Mouse (Mus musculus): ENCODE measurements around the gene Nudt4.

The Nudt4 gene

DNA sequence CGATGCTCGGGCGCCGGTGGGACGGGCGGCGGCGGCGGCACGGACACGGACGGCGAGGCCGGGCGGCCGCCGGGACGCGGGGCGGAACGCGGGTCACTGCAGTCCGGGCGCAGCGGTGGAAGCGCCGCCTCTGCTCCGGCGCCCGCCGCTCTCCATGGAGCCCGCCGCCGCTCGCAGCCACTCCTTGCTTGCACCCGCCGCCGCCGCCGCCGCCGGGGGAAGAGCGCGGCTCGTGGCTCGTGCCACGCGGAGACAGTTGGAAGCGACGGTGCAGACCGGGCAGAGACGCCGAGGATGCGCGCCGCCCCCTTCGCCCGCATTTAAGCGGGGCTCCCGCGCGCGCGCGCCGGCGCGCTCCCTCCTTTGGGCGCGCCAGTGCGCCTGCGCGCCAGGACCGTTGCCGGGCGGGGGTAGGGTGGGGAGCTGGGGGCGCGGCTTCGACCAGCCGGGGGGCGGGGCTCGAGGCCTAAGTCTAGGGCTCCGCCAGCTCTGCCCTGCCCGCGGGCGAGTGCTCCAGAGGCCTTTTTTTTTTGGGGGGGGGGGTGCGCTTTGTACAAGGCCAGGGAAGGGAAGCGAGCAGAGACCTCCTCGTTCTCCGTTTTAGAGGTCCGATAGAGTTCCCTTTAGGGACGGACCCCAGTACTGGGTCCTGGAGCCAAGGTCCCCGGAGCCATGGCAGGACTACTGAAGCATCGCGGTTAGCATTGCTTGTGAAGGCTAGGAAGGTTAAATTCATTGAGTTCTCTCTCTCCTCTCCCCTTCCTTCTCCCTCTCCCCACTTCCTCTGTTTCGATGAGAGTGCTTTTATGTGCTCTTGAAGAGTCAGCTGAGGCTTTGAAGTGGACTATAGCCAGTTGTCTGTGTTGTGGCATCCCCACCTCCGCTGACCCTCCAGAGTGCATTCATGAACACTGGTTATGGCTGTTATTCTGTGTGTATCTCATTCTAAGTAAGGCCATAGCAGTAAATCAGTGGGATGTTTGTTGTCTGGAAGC lies at the start of gene Nudt4:
Nudt4 (minus strand) TSS at position 296 of the 995 bp plus-strand sequence.
- peak; percentile 93 for DNase-seq (ENCODE audit: low read depth, low spot score)

DNA sequence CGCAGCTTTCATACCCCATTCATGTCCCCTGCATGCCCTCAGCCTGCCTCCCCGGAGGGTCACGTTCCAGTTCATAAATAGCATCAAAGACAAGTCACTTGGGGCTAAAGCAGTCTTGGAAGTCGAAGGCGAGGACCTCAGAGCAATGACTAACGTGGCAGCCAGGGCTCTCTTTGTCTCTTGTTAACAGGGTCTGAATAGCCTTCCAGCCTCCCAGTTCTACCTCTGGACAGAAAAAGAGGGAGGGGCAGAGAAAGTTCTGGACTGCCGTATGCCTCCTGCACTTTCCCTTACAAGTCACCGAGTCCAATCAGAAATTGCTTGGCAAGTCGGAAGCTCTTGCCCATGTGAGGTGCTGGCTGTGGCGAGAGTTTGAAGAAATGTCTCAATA lies 47.4 kb upstream of the Nudt4 start:
- no peak for DNase-seq (ENCODE audit: low read depth, low spot score)

DNA sequence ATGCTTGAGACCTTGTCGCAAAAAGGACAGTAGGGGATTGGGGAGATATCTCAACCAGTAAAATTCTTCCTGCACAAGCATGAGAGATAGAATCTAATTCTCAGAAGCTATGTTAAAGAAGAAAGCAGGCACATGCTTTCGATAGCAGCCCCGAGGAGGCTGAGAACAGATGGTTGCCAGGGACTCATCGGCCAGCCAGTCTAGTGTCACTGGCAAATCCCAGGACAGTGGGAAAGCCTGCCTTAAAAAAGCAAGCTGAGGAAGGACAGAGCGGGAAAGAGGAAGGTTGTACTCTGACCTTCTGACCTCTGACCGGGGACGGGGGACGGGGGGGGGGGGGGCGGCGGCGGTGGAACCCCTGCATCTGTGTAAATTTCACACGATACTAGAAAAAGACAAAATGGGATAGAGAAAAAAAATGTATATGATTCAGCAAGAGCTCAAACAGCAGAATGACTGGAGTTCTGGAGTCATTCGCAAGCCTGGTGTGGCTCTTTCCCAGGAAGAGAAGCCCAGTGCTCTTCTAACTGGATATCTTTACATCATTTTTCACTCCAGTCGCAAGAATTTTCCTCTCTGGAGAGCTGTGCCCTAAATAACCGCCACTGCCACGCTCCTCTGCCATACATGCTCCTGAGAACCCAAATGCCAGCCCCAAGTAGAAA lies 46.9 kb upstream of the Nudt4 start:
- DNase-seq (ENCODE audit: low read depth, low spot score) = no peak

DNA sequence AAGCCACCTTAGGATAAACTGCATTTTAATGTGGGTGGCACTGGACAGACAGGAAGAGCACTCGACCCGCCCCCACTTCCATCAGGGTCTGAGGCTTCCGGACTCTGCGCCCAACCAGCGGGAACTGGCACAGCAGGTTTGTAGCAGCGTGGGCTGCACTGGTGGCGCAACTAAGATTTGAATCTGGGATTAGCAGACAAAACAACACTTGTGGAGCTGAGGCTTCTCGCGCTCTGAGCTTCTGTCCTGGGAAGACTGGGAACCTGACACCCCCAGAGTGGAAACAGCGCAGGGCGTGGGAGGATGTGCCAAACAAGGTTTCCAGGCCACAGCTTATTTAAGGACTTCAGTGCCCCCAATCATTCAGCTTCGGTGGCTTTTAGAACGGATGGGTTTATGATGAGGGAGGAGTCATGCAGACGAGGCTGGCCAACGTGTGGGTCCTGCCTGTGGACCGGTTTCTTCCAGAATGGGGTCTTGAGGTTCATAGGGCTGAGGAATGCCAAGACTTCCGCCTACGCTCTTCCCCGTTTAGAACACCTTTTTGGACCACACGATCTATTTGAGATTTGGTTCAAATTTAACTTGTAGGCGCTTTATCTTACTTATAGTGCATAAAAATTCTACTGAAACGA lies 41.1 kb upstream of the Nudt4 start:
- DNase-seq (ENCODE audit: low read depth, low spot score) = peak; percentile 8

DNA sequence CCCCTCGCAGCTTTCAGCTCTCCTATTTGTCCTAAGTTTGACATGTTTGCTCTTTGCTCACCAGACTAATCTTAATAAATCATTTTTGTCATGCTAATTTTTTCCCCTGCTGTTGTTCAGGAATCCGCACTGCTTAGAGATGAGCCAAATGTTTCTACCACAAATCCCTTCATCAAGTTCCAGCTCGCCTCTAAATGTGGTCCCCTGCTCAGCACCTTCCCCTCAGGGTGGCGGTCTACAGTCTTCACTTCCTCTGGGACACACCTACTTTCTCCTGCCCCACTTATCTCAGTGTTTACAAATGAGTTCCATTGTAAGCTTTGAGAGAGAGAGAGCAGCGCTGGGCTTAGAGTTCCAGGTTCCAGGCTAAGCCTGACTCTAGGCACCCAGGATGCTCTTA lies 36.6 kb upstream of the Nudt4 start:
- DNase-seq (ENCODE audit: low read depth, low spot score) = no peak

DNA sequence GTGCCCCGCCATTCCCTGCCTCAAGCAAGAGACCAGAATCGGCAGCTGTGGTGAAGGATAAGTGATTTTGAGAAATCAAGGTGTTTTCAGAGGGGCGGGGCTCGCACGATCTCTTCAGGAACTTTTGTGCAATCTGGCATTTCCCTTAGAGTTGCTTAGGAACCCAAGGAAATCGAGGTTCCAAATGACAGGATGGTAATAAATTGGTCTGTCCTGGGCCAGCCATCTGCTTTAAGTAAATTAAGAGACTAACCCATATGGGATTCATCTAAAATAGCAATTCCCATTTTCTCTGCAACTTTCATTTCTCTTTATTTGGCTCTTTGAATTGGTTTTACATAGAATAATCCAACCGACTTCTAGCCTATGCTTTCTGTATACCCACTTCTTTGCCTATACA lies 35.8 kb upstream of the Nudt4 start:
- no peak for DNase-seq (ENCODE audit: low read depth, low spot score)

DNA sequence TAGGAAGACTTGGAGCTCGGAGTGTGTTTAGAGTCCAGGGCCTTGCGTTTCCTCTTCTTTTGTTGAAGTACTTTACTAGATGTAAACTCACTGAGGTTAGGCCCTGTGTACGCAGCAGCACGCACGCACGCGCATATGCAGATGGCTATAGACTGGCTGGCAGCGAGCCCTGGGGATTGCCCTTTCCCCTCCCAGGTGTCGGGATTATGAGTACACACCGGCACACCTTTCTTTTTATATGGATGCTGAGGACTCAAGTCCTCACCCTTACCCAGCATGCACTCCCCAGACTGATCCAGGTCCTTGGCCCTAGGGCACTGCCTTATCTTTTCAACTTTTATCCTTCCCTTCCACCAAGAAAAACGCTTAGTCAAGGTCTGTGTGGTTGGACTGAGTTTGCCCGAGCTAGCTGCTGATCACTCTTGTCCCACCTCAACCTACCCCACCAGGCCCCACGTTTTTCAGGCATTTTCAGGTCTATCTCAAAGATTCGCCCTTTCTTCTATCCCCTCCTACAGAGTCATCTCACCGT lies 34.2 kb upstream of the Nudt4 start:
- no peak for DNase-seq (ENCODE audit: low read depth, low spot score)

DNA sequence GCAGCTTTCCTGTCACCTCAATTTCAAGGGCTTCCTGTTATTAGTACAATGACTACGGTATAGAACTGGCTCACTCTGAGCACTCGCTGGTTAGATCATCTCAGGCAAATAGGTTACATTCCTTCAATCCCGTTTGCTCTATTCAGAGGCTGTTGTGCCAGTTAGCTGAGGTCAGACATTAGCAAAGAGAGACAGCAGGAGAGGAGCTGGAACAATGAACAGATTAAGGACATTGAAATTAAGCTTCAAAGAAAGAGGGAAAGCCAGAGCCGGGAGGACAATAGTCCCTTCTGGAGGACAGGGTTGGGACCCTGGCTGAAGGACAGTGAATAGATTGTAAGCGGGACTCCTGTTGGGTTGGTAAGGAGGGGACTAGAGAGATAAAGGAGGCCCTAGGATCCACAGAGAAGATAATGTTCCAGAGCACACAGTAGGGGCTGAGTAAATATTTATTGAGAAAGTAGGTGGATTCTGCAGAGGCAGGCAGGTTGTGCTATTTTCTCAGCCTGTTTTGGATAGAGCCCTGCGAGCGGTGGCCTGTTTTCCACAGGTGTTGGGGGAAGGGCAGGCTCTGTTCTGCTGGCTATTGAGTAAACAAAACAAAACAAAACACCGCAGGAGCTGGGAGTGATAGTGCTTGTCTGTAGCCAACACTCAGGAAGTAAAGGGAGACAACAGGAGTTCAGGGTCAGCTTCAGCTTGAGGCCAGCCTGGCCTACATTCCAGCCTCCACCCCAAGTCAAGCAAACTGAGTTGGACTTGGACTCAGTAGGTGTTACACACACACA lies 32.1 kb upstream of the Nudt4 start:
- no peak for DNase-seq (ENCODE audit: low read depth, low spot score)

DNA sequence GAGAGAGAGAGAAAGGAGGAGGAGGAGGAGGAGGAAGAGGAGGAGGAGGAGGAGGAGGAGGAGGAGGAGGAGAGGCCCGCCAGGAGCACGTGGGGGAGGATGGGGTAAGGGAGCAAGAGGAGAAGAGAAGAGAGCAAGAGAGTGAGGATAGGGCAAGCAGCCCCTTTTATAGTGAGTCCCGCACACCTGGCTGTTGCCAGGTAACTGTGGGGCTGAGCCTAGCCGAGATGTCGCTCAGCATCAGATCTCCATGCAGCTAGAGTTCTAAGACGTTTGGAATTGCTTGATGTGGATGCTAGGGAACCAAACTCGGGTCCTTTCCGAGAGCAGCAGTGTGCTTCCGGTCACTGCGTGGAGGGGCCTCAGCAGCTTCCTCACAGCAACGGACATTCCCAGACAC lies 30.5 kb upstream of the Nudt4 start:
- DNase-seq (ENCODE audit: low read depth, low spot score) = no peak

DNA sequence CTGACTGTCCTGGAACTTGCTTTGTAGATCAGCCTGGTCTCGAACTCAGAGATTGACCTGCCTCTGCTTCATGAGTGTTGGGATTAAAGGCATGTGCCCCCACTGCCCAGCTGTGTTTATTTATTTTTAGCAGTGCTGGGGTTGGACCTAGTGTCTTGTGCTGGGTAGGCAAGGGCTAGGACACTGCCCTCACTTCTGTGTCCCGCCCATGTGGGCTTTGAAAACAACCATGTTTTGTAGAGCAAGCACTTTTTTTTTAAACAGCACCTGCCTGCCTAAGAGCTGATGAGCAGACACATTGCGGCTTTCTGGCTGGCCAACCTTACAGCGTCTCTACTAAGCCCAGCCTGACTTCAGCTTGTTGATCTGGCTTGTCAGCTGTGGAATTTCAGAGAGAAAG lies 27.3 kb upstream of the Nudt4 start:
- no peak for DNase-seq (ENCODE audit: low read depth, low spot score)

DNA sequence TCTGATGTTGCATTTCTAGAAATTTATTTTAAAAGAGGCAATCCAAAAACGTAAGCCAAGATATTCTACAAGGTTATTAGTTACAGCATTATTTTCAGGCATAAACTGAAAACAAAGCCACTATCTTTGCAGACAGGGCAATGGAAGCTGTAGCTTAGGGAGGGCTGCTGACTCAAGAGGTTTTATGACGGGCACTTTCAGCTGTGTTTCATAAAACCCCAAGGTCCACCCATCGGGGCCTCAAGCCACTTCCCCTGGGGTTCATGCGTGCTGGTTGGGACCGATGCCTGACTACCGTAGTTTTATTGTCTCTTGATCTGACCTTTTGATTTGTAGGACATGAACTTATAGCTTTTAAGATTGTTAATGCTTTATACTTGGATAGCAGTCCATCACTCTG lies 26.2 kb upstream of the Nudt4 start:
- no peak for DNase-seq (ENCODE audit: low read depth, low spot score)

DNA sequence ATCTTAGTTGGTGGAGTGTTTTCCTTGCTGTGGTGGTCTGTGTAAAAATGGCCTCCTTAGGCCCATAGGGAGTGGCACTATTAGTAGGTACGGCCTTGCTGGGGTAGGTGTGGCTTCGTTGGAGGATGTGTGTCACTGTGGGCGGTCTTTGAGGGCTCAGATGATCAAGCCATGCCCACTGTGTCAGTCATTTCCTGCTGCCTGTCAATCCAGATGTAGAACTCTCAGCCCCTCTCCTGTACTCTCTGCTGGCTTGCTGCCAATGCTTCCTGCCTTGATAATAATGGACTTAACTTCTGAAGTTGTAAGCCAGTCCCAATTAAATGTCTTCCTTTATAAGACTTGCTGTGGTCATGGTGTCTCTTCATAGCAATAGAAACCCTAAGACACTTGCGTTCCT lies 25.2 kb upstream of the Nudt4 start:
- no peak for DNase-seq (ENCODE audit: low read depth, low spot score)

DNA sequence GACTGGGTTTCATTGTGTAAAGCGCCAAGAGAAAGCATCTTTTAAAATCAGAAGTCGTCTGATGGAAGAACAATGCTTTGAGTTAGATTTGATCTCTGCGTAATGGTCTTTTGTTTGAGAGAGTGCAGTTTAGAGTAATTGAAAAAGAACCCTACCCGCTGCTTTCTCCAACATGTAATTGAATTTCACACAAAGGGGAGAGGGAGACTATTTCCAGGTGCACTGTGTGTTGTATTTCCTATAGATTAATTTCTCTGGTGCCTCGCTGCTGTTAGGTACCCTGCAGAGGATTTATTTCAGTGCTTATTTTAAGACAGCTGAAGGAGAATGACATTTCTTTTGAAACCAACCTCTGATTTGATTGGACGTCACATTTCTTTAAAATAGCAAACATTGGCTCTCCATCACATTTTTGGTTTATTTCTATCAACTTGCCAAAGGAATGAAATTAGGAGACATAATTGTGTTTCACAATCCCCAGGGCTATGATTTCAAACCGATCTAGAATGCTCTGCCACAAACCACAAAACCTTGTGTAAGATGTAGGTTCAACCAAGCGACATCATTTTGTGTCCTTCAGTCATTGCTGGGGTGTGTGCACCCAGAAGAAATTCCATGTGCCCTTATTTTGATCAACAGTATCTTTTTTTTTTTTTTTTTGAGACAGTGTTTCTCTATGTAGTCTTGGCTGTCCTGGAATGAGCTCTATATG lies 23.7 kb upstream of the Nudt4 start:
- DNase-seq (ENCODE audit: low read depth, low spot score) = no peak

DNA sequence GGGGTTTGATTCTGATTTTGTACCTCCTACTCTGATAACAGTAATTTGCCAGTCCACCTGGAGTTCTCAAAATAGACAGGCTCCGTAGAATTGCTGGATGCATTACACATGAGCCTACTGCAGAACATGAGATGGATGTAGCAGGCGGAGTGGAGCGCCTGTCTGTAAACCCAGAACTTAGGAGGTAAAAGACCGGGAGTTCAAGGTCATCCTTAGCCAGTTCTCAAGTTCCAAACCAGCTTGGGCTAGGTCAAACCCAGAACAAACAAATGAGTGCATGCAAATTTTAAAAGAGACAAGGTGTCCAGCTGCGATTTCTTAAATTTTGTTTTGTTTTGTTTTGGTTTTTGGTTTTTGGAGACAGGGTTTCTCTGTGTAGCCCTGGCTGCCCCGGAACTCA lies 21.6 kb upstream of the Nudt4 start:
- no peak for DNase-seq (ENCODE audit: low read depth, low spot score)

DNA sequence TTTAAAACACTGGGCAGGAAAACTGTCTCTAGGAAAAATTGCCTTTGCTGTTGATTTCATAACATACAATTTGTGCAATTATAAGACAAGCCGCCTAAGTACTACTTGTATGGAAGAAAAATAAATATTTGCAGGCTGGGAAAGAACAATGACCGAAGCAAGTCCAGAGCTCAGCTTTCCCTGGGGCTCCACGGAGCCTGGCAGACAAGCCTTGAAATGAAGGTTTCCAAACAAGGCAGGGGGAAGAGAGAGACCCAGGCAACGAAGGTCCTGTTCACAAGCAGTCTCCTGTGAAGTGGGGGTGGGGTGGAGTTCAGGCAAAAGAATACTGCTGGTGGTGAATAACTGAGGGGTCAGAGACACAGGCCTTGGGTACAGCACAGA lies 13.6 kb upstream of the Nudt4 start:
- no peak for DNase-seq (ENCODE audit: low read depth, low spot score)

DNA sequence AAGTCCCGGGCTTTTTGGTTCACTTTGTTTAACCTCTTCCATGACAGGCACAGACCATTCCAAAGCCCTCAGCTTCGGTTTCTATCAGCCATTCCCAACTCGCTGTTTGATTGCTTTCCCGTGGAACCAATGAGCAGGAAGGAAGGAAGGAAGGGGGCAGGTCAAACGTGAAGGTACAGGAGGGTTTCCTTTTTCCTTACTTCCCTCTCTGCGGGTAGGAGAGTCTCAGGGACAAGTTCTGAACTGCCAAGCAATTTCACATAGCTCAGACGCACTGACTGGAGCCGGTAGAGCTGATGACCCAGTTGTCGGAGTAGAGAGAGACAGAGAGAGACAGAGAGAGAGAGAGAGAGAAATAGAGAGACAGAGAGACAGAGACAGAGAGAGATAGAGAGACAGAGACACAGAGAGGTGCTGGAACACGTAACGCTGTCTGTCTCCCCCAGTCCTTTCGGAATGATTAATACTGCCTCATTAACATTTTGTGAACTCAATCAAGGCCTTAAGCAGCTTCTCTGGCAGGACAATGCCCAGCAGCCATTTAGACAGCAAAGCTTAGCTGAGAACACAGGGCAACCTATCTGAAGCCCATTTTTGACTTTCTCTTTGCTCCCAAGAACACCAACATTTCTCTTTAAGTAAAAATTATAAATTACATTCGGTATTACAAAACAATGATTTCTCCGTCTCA lies 13.1 kb upstream of the Nudt4 start:
- no peak for DNase-seq (ENCODE audit: low read depth, low spot score)

DNA sequence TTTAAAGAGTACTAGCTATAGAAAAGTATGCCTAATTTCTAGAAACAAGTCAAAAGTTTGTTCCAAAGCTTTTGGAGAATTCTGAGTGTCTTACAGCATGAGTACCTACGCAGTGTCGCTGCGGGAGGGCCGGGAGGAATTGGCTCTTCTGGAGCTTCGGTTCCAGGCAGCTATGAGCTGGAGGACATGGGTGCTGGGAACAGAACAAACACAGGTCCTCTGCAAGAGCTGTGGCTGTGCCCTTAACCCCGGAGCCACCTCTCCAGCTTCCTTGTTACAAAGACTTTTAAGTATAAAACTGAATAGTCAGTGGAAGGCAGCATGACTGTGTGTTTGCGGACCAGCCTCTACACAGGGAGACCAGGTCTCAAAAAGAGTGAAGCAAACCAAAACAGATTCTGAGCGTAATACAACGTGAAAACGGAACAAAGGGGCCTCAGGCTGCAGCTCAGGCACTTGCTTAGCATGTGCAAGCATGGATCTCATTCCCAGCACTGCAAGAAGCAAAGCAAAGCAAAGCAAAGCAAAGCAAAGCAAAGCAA lies 12.0 kb upstream of the Nudt4 start:
- no peak for DNase-seq (ENCODE audit: low read depth, low spot score)

DNA sequence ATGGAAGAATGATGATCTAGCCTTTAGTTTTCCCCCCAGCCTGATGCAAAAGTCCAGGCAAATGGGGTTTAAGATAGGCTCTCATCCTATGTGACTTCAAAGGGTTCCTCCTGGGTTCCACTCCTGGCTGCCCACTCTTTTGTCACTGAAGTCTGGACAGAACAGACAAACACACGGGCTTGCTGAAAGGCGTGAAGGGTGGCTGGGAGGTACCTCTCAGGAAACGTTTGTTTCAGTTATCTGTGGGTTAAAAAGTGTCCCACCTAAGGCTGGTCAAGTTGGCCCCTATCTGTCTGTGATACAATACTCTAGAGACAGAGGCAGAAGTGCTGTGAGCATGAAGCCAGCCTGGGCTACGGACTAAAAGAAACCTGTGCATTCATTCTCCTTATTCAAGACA lies 11.0 kb upstream of the Nudt4 start:
- no peak for DNase-seq (ENCODE audit: low read depth, low spot score)

DNA sequence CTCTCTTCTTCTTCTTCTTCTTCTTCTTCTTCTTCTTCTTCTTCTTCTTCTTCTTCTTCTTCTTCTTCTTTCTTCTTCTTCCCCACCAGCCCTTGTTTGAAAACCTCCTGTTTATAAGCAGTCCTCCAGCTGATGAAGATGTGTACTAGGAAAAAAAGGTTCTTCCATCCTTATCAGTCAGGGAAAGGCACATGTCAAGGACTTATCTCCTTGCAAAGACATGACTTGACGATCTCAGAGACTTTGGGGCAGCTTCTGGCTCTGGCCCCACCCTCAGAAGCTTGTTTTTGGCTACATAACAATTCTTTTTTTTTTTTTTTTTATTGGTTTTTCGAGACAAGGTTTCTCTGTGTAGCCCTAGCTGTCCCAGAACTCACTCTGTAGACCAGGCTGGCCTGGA lies 5.5 kb upstream of the Nudt4 start:
- DNase-seq (ENCODE audit: low read depth, low spot score) = no peak

DNA sequence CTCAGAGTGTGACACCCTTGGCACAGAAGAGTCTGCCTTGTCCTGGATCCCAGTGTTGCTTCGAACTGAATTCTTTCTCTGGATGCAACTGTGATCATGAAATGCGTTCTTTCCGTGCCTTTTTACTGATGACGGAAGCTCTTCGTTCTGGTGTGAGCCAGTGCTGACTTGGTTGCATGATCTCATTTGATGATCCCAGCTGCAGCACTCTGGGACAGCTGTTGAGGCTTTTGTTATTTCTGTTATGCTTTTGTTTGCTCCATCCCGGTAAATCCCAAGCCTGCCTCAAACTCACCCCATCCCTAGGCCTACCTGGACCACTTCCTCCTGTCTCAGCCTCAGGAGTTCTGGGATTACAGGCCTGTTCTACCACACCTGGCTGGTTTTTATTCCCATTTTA lies 4.1 kb upstream of the Nudt4 start:
- DNase-seq (ENCODE audit: low read depth, low spot score) = no peak

All from CD4-positive helper T cell, adult 2 months (primary cell).